Mouse (Mus musculus): ENCODE measurements around the gene Dmrta1.

DNA sequence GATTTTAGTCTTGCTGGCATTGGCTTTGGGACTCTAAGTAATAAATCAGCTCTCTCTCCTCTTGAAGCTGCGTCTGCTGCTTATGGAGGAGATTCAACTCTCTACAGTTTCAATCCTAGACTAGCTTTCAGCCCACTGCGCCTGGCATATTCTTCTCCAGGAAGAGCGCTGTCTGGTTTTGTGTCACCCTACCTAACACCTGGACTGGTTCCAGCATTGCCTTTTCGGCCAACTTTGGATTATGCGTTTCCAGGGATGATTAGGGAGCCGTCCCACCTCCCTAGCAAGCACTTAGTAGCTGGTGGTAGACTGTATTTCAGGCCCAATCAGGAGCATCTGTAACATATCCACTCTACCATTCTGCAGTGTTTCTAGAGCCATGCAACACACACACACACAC lies 12.7 kb downstream of the Dmrta1 start:
- TF ChIP-seq EP300 (IDR thresholded peaks at IDR 0.05; ENCODE audit: insufficient read depth, low read depth, low read length): no peak
- TF ChIP-seq CTCF (IDR thresholded peaks at IDR 0.05): no peak
